Mouse (Mus musculus): ENCODE measurements around the gene Taok1.

Taok1 gene

GRCm38 (mm10) chr11:77492911-77493332 lies 114.7 kb downstream of the Taok1 start:
- DNase-seq (ENCODE audit: low read depth, low spot score): peak; percentile 97

GRCm38 (mm10) chr11:77492311-77492871 lies 115.2 kb downstream of the Taok1 start:
- no peak for DNase-seq (ENCODE audit: low read depth, low spot score)

- DNase-seq (ENCODE audit: low read depth, low spot score): no peak
These were observed 115.9 kb downstream of the Taok1 start for GRCm38 (mm10) chr11:77491502-77492291.

- peak; percentile 95 for DNase-seq (ENCODE audit: low read depth, low spot score)
These were observed 116.5 kb downstream of the Taok1 start for GRCm38 (mm10) chr11:77491123-77491501.

- DNase-seq (ENCODE audit: low read depth, low spot score): no peak
These were observed 117.2 kb downstream of the Taok1 start for GRCm38 (mm10) chr11:77490451-77490850.

- DNase-seq (ENCODE audit: low read depth, low spot score): peak; percentile 78
These were observed 117.9 kb downstream of the Taok1 start, which contains the start of gene Ankrd13b for GRCm38 (mm10) chr11:77489591-77490235. Gene Ankrd13b, minus strand, starts transcription at chr11:77489678.

- peak; percentile 29 for DNase-seq (ENCODE audit: low read depth, low spot score)
These were observed 118.6 kb downstream of the Taok1 start for GRCm38 (mm10) chr11:77488771-77489581.

GRCm38 (mm10) chr11:77486798-77487197 lies 120.8 kb downstream of the Taok1 start:
- no peak for DNase-seq (ENCODE audit: low read depth, low spot score)

GRCm38 (mm10) chr11:77485229-77485628 lies 122.4 kb downstream of the Taok1 start:
- DNase-seq (ENCODE audit: low read depth, low spot score): no peak

- peak; percentile 49 for DNase-seq (ENCODE audit: low read depth, low spot score)
These were observed 123.9 kb downstream of the Taok1 start for GRCm38 (mm10) chr11:77483510-77484255.

- DNase-seq (ENCODE audit: low read depth, low spot score): peak; percentile 22
These were observed 124.6 kb downstream of the Taok1 start for GRCm38 (mm10) chr11:77483043-77483442.

Data from ZHBTc4 (cell line).